Mouse (Mus musculus) skeletal muscle tissue, adult 2 months (tissue): ENCODE measurements around the gene Tsen34.
"Not testable (repeated sequence)": the region's sequence is repeated elsewhere in the genome, so short reads cannot be mapped to it uniquely, and the experiment has no call there.

Experiments used
- DNase-seq: peaks from one replicate; pipeline ENCODE4 v3.0.0-alpha.2; 2012; ENCODE audit warnings: low read depth, low spot score

The Tsen34 gene

GRCm38 (mm10) chr7:3685400-3686187 is 7.1 kb upstream of the Tsen34 start:
- DNase-seq: no peak

GRCm38 (mm10) chr7:3691919-3692318 is 744 bp upstream of the Tsen34 start:
- no peak for DNase-seq

DNA sequence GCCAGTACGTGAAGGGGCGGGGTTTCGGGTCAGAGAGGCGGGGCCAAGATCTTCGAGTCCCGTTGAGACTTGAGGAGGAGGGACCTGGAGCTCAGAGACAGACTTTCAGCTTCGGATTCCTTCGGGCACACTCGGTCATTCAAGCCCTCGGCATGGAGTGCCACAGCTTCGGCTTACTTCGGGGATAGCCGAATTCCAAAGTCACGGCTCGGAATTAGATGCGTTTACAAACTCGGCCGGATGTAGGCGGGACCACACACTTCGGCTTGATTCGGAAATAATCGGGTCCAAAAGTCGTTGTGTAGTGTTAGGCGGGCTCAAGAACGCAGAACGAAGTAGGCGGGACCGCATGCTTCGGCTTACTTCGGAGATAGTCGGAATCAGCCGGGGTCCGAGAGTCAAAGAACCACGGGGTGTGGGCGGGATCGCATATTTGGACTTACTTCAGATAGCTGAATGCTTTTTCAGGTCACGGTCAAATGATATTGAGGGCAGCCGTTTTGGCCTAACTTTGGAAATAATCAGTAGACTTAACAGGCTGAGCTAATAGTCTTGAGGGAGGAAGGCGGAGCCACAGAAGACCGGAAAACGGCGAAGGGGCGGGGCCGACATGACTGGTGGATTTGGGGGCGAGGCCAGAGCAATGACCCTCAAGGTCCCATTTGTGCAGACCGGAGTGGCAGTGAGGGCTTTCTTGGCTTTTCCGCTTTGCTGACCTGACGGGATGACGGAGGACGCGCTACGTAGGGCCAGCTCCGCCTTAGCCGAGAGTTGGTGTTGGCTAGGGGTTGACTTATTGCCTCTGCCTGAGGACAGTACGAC is 535 bp downstream of the Tsen34 start, which contains the start of gene Mboat7:
TSS of gene Mboat7 (minus strand) at position 537 of the 822 bp plus-strand sequence.
- peak; percentile 95 for DNase-seq

DNA sequence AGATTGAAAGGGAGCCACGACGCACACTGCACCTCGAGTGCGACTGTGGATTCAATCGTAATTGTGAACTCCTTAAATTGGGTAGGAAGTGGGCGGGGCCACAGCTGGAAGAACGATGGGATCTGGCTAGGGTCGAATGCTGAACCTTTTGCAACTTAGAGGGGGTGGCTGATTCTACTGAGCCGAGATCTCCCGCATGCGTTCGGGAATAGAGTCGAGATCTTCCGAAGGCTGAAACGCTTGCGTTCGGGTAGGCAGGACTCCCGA is 1.1 kb downstream of the Tsen34 start:
- no peak for DNase-seq

GRCm38 (mm10) chr7:3694076-3694948 is 1.6 kb downstream of the Tsen34 start:
- peak; percentile 73 for DNase-seq

- DNase-seq: not testable (repeated sequence)
Observed at GRCm38 (mm10) chr7:3694949-3695305, 2.3 kb downstream of the Tsen34 start.

DNA sequence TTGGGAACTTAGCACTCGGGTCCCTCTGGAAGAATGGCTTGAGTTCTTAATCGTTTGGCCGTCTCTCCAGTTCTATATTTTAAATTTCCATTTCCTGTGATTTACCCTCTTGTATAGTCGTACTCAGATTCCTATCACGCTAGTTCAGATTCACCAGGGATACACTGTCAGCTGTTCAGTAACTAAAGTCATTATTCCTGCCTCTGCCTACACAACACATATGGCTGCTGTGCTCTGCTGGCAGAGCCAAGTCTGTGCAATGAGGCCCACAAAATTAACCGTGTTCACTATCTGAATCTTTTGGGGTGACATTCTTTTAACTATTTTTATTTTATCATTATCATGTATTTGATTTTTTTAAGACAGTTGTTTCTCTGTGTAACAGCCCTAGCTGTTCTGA is 5.8 kb downstream of the Tsen34 start:
- no peak for DNase-seq

DNA sequence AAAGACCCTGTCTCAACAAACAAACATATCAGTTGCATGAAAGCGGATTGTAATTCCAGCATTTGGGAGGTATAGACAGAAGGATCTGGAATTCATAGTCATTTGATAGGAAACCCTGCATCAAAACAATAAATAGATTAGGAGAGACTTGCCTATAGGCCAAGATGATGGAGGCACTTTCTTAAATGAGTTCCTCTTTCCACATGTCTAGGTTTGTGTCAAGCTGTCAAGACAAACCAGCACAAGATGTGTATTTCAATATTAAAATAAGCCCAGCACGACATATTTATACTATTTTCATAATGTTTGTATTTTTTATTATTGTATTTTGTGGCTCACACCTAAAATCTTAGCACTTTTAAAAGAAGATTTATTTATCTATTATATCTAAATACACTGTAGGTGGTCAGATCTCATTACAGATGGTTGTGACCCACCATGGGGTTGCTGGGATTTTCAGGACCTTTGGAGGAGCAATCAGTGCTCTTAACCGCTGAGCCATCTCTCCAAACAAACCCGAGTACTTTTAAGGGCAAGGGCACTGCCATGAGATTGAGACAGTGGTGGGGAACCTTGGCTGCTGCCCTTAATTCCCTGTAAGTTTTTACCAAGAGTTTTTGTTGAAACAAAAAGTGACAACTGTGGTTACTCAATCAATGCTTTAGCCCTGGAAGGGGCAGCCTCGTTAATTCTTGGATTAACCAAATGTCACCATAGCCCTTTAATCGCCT is 10.7 kb downstream of the Tsen34 start:
- DNase-seq: no peak

- DNase-seq: peak; percentile 98
Observed at GRCm38 (mm10) chr7:3703879-3704441, 11.3 kb downstream of the Tsen34 start, which contains the start of gene Rps9. Gene Rps9, plus strand, starts transcription at chr7:3703993.

GRCm38 (mm10) chr7:3704475-3704874 is 11.8 kb downstream of the Tsen34 start:
- DNase-seq: no peak

DNA sequence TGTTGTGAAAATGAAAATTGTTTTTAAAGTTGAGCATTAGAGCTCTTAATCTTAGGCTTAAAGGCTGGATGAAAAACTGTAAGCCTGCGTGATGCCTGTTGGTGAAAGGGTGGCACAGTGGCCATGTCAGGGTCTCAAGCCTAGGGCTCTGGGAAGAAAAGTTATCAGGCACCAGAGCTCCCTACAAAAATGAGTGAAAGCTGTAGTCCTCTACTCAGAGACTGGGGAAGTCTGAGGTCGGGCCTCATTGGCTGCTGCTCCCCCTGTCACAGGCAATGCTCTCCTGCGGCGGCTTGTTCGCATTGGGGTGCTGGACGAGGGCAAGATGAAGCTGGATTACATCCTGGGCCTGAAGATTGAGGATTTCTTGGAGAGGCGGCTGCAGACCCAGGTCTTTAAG is 12.8 kb downstream of the Tsen34 start:
- DNase-seq: not testable (repeated sequence)

GRCm38 (mm10) chr7:3705911-3706310 is 13.2 kb downstream of the Tsen34 start:
- no peak for DNase-seq

DNA sequence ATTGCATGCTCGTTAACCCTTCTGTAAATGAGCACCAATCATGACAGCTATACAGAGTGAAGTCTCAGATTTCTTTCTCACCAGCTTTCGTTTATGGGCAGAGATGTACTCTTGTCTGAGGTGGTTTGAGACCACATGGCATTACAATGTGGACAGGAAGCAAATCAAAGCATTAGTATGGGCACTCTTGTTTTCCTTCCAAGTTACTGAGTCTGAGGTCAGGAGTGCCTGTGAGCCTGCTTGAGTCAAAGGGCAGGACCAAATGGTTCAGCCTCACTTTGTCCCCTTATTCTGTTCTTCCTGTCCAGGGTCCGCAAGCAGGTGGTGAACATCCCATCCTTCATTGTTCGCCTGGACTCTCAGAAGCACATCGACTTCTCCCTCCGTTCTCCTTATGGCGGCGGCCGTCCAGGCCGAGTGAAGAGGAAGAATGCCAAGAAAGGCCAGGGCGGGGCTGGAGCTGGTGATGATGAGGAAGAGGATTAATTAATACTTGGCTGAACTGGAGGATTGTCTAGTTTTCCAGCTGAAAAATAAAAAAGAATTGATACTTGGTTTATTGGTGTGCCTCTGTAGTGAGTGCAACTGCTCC is 13.8 kb downstream of the Tsen34 start:
- DNase-seq: no peak

- DNase-seq: peak; percentile 57
Observed at GRCm38 (mm10) chr7:3707027-3707426, 14.4 kb downstream of the Tsen34 start.

DNA sequence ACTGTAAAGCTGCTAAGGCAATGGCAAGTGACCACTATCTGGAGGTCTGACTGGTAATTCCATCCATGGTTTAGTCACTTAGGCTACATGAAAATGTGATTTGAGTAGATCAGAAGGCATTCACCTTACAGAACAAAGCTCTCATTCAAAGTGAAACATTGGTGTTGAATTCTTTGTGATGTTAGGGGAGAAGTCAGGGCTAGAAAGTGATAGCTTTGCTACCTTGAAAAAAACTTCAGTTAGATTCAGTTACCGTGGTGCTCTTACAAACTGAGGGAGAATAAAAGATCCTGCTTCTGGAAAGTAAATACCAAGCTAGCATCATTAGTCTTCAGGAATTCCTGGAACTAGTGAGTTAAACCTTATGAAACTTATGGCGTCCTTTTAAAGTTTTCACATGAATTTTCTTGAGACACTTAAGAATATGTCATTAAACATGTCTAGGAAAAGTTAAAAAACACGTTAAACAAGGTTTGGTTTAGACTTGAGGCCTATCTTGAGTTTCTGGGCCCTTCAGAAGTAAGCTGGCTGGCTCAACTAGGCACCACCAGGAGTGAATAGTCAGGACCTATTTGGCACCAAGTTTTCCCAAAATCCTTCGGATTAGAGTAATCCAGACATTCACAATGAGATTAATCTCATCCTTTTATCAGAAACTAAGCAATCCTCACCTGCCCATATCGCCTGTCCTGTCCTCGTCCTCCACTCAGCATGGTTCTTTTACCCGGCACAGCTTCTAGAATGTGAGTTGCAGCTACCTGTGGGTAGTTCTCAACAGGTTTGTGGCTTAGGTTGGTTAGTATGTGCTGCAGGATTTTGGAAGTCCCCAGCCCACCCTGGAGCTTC is 15.1 kb downstream of the Tsen34 start:
- no peak for DNase-seq

GRCm38 (mm10) chr7:3708447-3708980 is 15.9 kb downstream of the Tsen34 start:
- not testable (repeated sequence) for DNase-seq

GRCm38 (mm10) chr7:3709000-3709399 is 16.3 kb downstream of the Tsen34 start:
- no peak for DNase-seq

DNA sequence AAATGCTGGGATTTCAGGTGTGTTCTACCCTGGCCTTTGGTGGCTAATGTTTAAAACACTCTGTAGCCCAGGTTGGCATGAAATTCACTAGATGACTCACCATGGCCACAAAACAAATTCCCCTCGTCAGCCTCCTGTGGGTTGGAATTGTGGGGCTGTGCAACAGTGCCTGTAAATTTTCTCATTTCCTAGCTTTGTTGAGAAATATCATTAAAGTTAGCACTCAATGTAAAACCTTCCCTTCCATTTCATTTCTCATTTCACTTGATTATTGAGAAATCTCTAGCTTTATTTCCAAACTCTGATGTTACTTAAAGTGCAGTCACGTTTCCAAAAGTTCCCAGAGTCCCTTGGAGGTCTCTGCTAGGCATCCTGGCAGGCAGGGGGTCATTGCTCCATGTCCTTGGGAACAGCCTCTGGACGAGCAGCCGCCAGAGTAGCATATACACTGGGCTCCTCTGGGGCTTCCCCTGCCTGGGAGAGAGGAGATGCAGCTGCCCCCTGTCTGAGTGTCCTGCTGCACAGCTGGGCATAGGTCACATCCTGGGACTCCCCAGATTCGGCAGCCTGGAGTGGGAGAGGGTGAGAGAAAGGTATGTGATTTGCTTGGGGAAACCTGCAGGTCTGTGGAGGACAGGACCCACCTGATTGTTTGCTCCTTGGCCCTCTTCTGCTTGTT is 19.7 kb downstream of the Tsen34 start:
- DNase-seq: no peak

DNA sequence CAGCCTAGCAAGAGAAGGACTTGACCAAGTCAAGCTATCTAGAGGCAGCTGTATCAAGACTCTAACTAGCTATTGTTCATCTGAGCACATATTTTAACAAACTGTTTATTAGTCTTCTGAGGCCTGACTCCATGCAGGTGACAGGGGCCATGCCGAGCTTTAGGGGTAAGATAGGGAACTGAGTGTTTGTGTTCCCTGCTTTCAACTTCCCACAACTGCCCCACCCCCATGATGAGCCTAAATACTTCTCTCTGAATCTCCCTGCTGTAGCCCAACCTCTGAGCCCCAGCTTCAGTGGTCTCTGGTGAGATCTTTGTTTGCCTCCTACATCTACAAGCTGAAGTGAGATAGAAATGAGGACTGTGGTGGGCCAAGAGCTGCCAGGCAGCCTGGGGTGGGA is 22.6 kb downstream of the Tsen34 start:
- no peak for DNase-seq
